Mouse (Mus musculus): Measurements from ENCODE around the gene Camkmt. TPM values are rescaled to one million over a fixed set of nuclear protein-coding genes. Genes with fewer than 3 reads are reported as not detected.

Camkmt gene
- total and polyA plus RNA-seq, 3 experiments, result 1.6 to 5.9 TPM; not detected in 1

DNA sequence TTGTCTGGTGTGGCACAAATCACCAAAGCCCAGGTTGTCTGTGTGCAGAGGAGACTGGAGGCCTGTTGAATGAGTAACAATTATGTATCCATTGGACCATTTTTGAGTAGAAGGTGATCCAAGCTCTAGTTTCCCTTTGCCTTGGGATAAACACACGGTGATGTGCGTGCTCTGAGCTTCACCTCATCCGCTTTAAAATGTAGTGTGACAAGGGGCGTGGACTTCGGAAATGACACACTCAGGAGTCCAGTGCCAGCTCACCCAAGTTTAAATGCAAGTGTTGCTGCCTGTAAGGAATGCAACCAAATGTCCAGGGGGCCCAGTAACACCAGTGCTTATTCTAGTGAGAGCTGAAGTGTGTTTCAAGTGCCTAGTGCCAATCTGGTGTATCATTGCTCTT, 392.7 kb downstream of the Camkmt start:
- Histone ChIP-seq H3K27ac (ENCODE audit: control insufficient read depth, low read depth, low read length) (no peak overlapping the region), H3K4me3 (ENCODE audit: control insufficient read depth in 1 of 2, insufficient read depth in 1 of 2, low read depth in 2 of 2, low read length in 2 of 2) (no peak overlapping the region), H3K9ac (ENCODE audit: control insufficient read depth, low read depth, low read length, poor library complexity, severe bottlenecking) (no peak overlapping the region), H3K4me1 (ENCODE audit: control insufficient read depth in 1 of 2, insufficient read depth in 2 of 2, low read length in 2 of 2) (no peaks in the 10 kb centered on the region), H3K79me2 (ENCODE audit: control insufficient read depth, insufficient read depth, low read length, poor library complexity) (no peaks in the 10 kb centered on the region), H3K27me3 (ENCODE audit: control insufficient read depth in 1 of 2, insufficient read depth in 2 of 2, low read length in 2 of 2) (peaks cover 0 to 2% of the 10 kb centered on the region in 2 experiments; a peak in 2 of 4 replicates), H3K9me3 (replicated peaks; ENCODE audit: insufficient read depth, low read length) (no peaks in the 10 kb centered on the region), H3K36me3 (ENCODE audit: control insufficient read depth in 1 of 2, insufficient read depth in 2 of 2, low read length in 2 of 2) (no peaks in the 10 kb centered on the region)
- TF ChIP-seq CTCF (IDR thresholded peaks at IDR 0.05 in 2 of 3, conservative IDR thresholded peaks at IDR 0.05 in 1 of 3; ENCODE audit: control insufficient read depth in 1 of 3, insufficient read depth in 1 of 3, low read depth in 2 of 3, low read length in 3 of 3, poor library complexity in 1 of 3, severe bottlenecking in 1 of 3), result no peak
- no peak for TF ChIP-seq TCF12 (IDR thresholded peaks at IDR 0.05; ENCODE audit: low read depth, low read length)
- TF ChIP-seq POLR2A (IDR thresholded peaks at IDR 0.05; ENCODE audit: control insufficient read depth in 1 of 2, insufficient read depth in 1 of 2, low read depth in 1 of 2, low read length in 2 of 2, poor library complexity in 1 of 2), result no peak
- no peak for TF ChIP-seq USF2 (IDR thresholded peaks at IDR 0.05; ENCODE audit: borderline replicate concordance in 1 of 2, insufficient read depth in 1 of 2, low read depth in 1 of 2, low read length in 2 of 2)
- TF ChIP-seq ZMIZ1 (IDR thresholded peaks at IDR 0.05; ENCODE audit: low read depth, low read length), result no peak
- no peak for TF ChIP-seq MAFK (IDR thresholded peaks at IDR 0.05; ENCODE audit: borderline replicate concordance, low read depth, low read length)
- TF ChIP-seq GATA1 (IDR thresholded peaks at IDR 0.05; ENCODE audit: low read depth, low read length), result no peak
- TF ChIP-seq JUND (IDR thresholded peaks at IDR 0.05; ENCODE audit: low read depth, low read length), result no peak
- TF ChIP-seq TBP (IDR thresholded peaks at IDR 0.05; ENCODE audit: low read depth, low read length), result no peak
- no peak for TF ChIP-seq SMC3 (IDR thresholded peaks at IDR 0.05; ENCODE audit: low read depth, low read length)
- no peak for TF ChIP-seq CHD1 (IDR thresholded peaks at IDR 0.05; ENCODE audit: low read depth, low read length)
- no peak for TF ChIP-seq ELF1 (IDR thresholded peaks at IDR 0.05; ENCODE audit: low read depth, low read length)
- TF ChIP-seq HCFC1 (IDR thresholded peaks at IDR 0.05; ENCODE audit: low read depth, low read length), result no peak
- no peak for TF ChIP-seq POLR2AphosphoS5 (IDR thresholded peaks at IDR 0.05; ENCODE audit: borderline replicate concordance, low read depth, low read length)
- no peak for TF ChIP-seq TAL1 (IDR thresholded peaks at IDR 0.05; ENCODE audit: low read length)
- DNase-seq (ENCODE audit: low read depth, low spot score), result no peak

DNA sequence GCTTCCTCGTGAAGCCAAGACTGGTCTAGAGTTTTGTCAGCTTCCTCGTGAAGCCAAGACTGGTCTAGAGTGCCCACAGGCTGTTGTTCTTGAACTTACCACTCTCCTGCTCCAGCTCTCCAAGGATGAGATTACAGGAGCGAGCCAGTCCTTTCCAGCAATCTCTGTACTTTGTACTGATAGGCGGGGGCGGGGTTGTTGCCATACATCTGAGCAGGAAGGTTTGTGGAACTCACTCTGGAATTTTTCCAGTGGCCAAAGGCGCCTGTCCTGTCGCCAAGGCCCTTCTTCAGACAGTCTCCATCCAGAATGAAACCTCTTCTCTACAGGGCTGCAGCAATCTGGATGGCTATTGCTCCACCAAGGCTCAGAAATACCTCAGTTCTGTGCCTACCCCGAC, 393.7 kb downstream of the Camkmt start:
- DNase-seq (ENCODE audit: low read depth, low spot score), result no peak
- Histone ChIP-seq H3K36me3 (ENCODE audit: control insufficient read depth in 1 of 2, insufficient read depth in 2 of 2, low read length in 2 of 2) (no peaks in the 10 kb centered on the region), H3K4me3 (ENCODE audit: control insufficient read depth in 1 of 2, insufficient read depth in 1 of 2, low read depth in 2 of 2, low read length in 2 of 2) (no peak overlapping the region), H3K79me2 (ENCODE audit: control insufficient read depth, insufficient read depth, low read length, poor library complexity) (no peaks in the 10 kb centered on the region), H3K4me1 (ENCODE audit: control insufficient read depth in 1 of 2, insufficient read depth in 2 of 2, low read length in 2 of 2) (no peaks in the 10 kb centered on the region), H3K27me3 (ENCODE audit: control insufficient read depth in 1 of 2, insufficient read depth in 2 of 2, low read length in 2 of 2) (no peaks in the 10 kb centered on the region; a peak in 1 of 4 replicates), H3K9ac (ENCODE audit: control insufficient read depth, low read depth, low read length, poor library complexity, severe bottlenecking) (no peak overlapping the region), H3K9me3 (replicated peaks; ENCODE audit: insufficient read depth, low read length) (no peaks in the 10 kb centered on the region), H3K27ac (ENCODE audit: control insufficient read depth, low read depth, low read length) (no peak overlapping the region)
- no peak for TF ChIP-seq NELFE (IDR thresholded peaks at IDR 0.05; ENCODE audit: low read depth, low read length)
- no peak for TF ChIP-seq POLR2AphosphoS2 (IDR thresholded peaks at IDR 0.05; ENCODE audit: low read length)
